Mouse (Mus musculus) bone marrow macrophage, adult 2 months (primary cell): Measurements from ENCODE around the gene Pigt. TPM values are rescaled to one million over a fixed set of nuclear protein-coding genes. Genes with fewer than 3 reads are reported as not detected.

Experiments
- H3K27ac ChIP-seq: 2 replicates; pipeline ENCODE4 v1.5.1; 2012; ENCODE audit warnings: low read depth, low read length; ENCODE audit not compliant: insufficient read depth
- H3K4me1 ChIP-seq: 2 replicates; pipeline ENCODE4 v1.6.1; 2012; ENCODE audit warnings: low read length; ENCODE audit not compliant: control insufficient read depth, insufficient read depth
- H3K4me3 ChIP-seq: 2 replicates; pipeline ENCODE4 v1.5.1; 2012; ENCODE audit warnings: mild to moderate bottlenecking, low read length, moderate library complexity; ENCODE audit not compliant: insufficient read depth
- CTCF ChIP-seq: IDR thresholded peaks from 2 replicates; pipeline ENCODE4 v1.5.1; 2012; ENCODE audit warnings: low read depth, mild to moderate bottlenecking, low read length, moderate library complexity
- POLR2A ChIP-seq: IDR thresholded peaks from 2 replicates; pipeline ENCODE4 v1.6.1; 2012; ENCODE audit warnings: mild to moderate bottlenecking, low read depth, low read length, borderline replicate concordance
- polyA plus RNA-seq: library from polyadenylated mRNA; stranded (reverse); fragments of >200 nt; gene quantifications from 2 replicates; pipeline ENCODE4 v1.2.4, GENCODE M21; 2012; ENCODE audit not compliant: missing spikeins, insufficient read depth, insufficient read length

The Pigt gene
- polyA plus RNA-seq, 1 experiment, result 80.9 TPM

DNA sequence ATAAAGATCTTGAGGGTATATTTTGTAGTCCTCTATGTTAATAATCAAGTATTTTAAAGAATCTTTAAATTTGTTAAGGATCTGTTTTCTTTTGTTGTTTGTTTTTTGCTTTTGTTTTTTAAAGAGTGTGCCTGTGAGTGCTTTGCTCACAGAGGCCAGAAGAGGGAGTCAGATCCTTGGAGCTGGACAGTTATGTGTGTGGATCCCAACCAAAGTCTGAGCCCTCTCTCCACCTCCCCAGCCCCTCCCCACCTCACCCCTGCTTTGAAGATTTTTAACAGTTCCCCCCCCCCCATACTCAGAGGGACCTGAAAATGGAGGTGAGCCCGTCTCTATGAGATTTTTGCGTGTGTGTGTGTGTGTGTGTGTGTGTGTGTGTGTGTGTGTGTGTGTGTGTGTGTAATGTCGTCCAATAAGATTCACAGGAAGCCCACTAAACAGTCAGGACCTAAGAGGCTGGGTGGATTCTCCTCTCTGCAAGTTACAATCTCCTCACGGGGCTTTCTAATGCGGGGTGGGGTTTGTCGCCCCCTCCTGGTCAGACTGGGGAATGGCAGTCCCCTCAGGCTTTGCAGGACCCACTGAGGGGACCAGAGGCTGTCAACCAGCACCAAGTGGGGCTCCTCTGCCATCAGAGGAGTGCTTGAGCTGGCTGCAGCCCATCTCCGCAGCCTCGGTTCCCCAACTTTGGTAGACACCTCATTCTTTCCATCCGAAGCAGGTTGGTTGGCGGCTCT, 20.3 kb downstream of the Pigt start:
- no peak overlapping the region for H3K4me3 ChIP-seq
- H3K4me1 ChIP-seq, result peaks cover 22% of the 10 kb centered on the region
- TF ChIP-seq CTCF, result peak; percentile 78
- TF ChIP-seq POLR2A, result no peak
- no peak overlapping the region for H3K27ac ChIP-seq

DNA sequence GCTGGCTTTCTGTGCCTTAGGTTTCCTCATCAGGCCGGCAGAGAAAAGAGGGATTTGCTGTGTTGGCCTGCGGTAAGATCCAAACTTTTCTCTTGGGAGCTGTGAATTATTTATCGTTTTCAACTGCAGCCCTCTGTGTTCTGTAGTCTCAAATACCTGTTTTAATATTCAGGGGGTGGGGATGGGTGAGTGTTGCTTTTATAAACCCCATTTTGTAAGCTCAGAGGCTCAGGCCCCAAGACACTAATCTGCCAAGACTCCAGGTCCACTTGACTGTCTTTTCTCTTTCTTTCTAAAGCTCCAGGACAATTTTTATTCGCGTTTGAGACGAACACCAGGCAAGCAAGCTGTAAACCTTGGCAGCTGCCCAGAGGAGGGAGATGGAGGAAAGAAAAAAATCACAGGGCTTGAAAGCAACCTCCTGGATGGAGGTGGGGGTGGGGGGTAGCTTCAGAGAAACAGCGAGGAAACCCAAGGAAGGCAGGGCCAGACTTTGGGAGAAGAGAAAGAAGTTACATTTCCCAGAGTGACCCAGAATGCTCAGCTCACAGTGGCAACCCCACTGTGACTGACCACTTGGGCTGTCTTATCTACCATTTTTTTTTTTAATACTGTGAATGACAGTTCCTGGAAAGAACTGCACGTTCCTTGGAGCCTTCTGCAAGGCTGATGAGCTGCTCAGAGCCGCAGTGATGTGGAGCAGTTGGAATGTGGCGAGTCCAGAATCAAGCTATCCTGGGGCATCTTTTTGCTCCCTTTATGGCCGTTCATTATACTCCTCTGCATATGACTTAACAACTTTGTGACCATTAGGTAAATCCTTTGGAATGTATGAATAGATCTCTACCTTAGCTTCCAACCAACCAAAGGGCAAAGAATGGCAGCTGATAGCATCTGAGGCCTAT, 21.2 kb downstream of the Pigt start:
- no peak overlapping the region for H3K27ac ChIP-seq
- H3K4me3 ChIP-seq, result no peak overlapping the region
- H3K4me1 ChIP-seq, result peaks cover 22% of the 10 kb centered on the region
- TF ChIP-seq CTCF, result no peak
- no peak for TF ChIP-seq POLR2A

DNA sequence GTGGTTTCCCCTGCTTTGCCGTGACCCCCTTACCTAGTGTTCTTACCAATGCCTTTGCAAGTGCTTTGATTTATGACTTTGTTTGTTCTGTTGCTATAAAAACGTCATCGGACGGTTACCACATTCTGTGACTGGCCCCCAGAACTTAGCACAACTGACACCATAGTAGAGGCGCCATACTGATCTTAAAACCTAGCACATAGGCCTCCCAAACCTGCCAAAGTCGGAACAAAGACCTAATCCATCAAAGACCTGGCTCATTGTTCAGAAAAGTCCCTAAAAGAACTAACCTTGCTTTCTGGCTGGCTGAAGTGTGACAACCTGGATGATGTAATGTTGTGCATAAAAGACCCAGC, 21.8 kb downstream of the Pigt start:
- H3K27ac ChIP-seq, result no peak overlapping the region
- TF ChIP-seq CTCF (no peak), POLR2A (no peak)
- H3K4me3 ChIP-seq, result no peak overlapping the region
- H3K4me1 ChIP-seq, result peaks cover 23% of the 10 kb centered on the region

DNA sequence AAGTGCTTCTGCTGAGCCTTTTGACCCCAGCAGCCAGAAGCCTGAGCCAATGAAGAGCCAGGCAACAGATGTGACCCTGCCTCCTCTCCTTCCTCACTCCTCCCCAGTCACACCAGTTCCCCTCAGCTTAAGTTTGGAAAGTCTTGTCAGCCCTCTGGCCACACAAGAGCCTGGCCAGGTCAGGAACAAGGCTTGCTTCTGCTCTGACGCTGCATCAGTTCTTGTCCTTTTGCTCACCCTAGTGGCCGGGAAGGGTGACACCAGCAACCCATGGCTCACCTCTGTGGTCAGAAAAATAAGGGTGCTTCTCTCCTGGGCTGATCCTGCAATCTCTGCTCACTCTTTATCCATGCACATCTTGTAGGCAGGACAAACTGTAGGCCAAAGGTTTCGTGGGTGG, 23.5 kb downstream of the Pigt start:
- TF ChIP-seq CTCF (peak; percentile 59), POLR2A (no peak)
- Histone ChIP-seq H3K4me3 (no peak overlapping the region), H3K27ac (no peak overlapping the region), H3K4me1 (peaks cover 25% of the 10 kb centered on the region)

DNA sequence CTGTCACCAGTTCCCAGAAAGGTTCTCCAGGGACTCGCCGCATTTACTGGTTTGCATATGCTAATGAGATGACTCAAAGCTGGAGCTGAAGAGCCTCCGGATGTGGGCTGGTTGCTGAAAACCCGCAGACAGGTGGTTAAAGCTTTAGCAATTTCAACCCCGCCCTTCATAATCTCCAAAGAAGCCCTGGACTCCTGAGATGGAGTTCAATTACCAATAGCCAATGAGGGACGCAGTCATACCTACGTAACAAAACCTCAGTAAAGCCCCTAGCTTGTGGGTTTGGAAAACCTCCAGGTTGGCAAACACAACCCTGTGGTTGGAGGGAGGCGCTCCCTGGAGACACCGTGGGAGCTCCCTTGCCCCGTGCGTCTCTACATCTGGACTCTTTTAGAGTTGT, 24.5 kb downstream of the Pigt start:
- TF ChIP-seq CTCF, result no peak
- TF ChIP-seq POLR2A, result no peak
- peaks cover 25% of the 10 kb centered on the region for H3K4me1 ChIP-seq
- H3K4me3 ChIP-seq, result peak overlapping the region; percentile 14
- H3K27ac ChIP-seq, result no peak overlapping the region

DNA sequence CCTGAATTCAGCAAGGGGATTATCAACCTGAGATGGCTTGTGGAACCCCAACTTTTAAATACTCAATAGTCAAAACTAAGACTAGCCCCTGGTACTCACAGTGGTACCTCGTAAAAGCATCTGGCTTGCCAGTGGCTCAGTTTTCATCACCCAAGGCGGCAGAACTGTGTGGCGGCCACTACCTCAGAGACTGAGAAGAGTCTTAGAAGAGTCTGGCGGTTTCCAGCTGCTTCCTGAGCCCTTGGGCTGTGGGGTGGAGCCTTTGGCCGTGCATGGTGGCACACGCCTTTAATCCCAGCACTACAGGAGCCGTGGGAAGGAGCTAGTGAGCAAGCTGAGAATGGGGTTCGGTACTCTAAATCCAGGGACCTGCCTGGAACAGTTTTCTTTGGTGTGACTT, 25.0 kb downstream of the Pigt start:
- no peak overlapping the region for H3K27ac ChIP-seq
- H3K4me3 ChIP-seq, result peak overlapping the region; percentile 14
- TF ChIP-seq POLR2A, result no peak
- TF ChIP-seq CTCF, result no peak

DNA sequence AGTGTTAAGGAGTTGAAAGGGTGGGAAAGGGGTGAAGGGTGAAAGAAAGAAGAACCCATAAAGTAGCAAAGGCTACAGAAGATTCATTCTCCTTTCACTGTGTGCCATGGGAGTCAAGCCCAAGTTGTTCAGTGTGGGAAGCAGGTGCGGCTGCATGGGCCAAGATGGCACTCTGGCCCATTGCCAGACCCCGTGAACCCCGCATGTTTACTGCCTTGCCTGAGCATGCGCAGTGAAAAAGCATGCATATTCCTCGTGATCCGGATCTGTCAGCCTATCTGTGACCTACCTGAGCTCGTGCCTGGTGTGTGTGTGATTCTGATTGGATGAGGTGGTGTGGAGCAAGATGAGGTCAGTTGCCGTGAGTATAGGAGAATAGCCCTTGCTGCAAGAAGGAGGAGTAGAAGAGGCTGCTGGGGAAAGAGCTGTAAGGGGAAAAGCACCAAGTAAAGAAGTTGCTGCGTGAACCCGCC, 26.0 kb downstream of the Pigt start:
- H3K4me3 ChIP-seq, result no peak overlapping the region
- H3K27ac ChIP-seq, result no peak overlapping the region
- TF ChIP-seq CTCF (no peak), POLR2A (no peak)
- H3K4me1 ChIP-seq, result peaks cover 25% of the 10 kb centered on the region

More for the DNA sequence above, 25.0 kb downstream of the Pigt start:
- H3K4me1 ChIP-seq, result peaks cover 25% of the 10 kb centered on the region

DNA sequence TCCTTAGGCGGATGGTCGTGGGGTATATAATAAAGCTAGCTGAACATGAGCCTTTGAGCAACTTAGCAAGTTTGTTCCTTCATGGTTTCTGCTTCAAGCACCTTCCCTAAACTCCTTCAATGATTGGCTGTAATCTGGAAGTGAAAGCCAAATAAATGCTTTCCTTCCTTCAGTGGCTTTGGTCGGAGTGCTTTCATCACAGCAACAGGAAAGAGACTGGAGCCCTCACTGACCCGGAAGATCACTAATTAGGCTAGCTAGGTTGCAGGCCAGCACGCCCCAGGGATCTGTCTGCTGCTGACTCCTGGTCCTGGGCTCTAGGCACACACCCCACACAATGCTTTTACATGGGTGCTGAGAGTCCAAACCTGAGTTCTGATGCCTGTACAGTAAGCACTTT, 31.2 kb downstream of the Pigt start:
- Histone ChIP-seq H3K4me3 (no peak overlapping the region), H3K27ac (no peak overlapping the region), H3K4me1 (peaks cover 9% of the 10 kb centered on the region; the same call in 1 of the 2 replicates)
- TF ChIP-seq POLR2A (no peak), CTCF (no peak)

DNA sequence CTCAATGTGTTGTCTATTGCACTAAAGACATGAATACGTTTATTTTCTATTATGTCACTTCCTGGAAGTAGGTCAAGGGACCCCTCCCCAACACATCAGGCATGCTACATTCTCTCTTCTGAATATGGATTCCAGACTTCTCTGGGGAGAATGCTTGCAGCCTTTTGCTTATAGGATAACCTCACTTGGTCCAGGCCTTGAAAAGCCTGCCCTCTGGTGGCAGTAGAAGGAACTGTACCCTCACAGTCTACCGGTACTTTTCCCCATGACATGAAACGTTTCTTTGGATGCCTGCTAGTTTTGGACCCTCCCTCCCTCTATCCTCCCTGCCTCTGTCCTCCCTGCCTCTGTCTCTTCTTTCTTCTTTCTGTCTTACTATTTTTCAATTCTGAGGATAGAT, 33.8 kb downstream of the Pigt start:
- TF ChIP-seq CTCF, result peak; percentile 52
- no peak for TF ChIP-seq POLR2A
- H3K4me1 ChIP-seq, result peaks cover 5% of the 10 kb centered on the region; the same call in 1 of the 2 replicates
- H3K4me3 ChIP-seq, result no peak overlapping the region
- H3K27ac ChIP-seq, result no peak overlapping the region

DNA sequence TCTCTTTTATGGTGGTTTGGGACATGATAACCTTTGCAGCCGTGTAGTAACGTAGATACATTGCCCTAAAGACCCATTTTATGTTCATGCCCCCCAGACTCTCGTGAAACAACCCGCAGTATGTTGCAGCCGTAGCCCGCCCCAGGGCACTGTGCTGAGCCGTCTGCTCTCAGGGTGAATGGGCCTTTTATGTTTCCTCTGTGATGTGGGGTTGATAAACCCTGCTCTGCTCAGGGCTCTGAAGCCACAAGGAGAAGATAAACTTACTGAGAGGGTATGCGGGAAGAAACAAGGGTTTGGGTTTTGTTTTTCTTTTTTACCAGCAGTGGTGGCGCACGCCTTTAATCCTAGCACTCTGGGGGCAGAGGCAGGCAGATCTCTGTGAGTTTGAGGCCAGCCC, 37.0 kb downstream of the Pigt start:
- no peak overlapping the region for H3K27ac ChIP-seq
- no peak for TF ChIP-seq CTCF
- no peak for TF ChIP-seq POLR2A
- H3K4me3 ChIP-seq, result no peak overlapping the region
- no peaks in the 10 kb centered on the region for H3K4me1 ChIP-seq
